Comparison of ENCODE assay signal across 21 mouse cellular contexts in the genomic region with DNA sequence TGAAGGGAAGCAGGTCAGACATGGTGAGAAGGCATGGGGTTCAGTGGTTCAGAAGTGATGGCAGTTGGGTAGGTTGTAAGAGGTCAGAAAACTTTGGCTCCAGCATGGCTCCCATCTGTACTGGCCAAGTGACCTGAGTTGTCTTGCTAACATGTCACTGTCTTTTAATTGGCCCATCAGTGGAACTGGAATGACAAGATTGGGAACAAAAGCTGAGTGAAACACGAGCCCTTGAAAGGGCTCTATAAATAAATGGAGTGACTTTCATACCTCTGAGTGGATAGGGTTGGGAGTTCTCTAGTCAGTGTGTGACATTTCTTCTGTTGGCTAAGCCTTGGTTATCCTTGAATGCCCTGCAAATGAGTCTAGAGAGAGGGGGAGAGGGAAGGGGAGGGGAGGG.
DNase-seq lines count a peak whose midpoint lies in the region; ATAC-seq lines count a peak whose summit lies in the region.
"Had no signal": no experiment of that assay in that cellular context is flagged by ENCODE, and none has a peak within 500 bp of the region (broad histone marks: within the 10 kb centered on the region; RNA-seq: fewer than 3 reads in every experiment).

No protein-coding gene starts in this region.

- no peak overlapping the region for H3K4me3 ChIP-seq in heart, embryonic 11.5 days (ENCODE audit: low read depth, low read length)
- H3K4me3 ChIP-seq in midbrain, embryonic 11.5 days (ENCODE audit: low read depth, low read length) = no peak overlapping the region
- H3K4me3 ChIP-seq in midbrain, embryonic 10.5 days = no peak overlapping the region
- H3K4me3 ChIP-seq in neural tube, embryonic 15.5 days (replicated peaks) = no peak overlapping the region
- H3K4me3 ChIP-seq: embryonic facial prominence, embryonic 10.5 days; forebrain, embryonic 13.5 days; hindbrain, embryonic 12.5 days had no signal

- H3K4me1 ChIP-seq in heart, embryonic 11.5 days (ENCODE audit: control insufficient read depth, insufficient read depth, low read length) = no peaks in the 10 kb centered on the region
- no peaks in the 10 kb centered on the region for H3K4me1 ChIP-seq in midbrain, embryonic 11.5 days (ENCODE audit: control insufficient read depth, insufficient read depth, low read length)
- H3K4me1 ChIP-seq in midbrain, embryonic 10.5 days = no peaks in the 10 kb centered on the region
- no peaks in the 10 kb centered on the region for H3K4me1 ChIP-seq in neural tube, embryonic 15.5 days
- H3K4me1 ChIP-seq: embryonic facial prominence, embryonic 10.5 days; forebrain, embryonic 13.5 days; hindbrain, embryonic 12.5 days had no signal

- no peak overlapping the region for H3K27ac ChIP-seq in heart, embryonic 11.5 days (ENCODE audit: low read depth, low read length)
- H3K27ac ChIP-seq in midbrain, embryonic 11.5 days (ENCODE audit: low read depth, low read length) = no peak overlapping the region
- H3K27ac ChIP-seq in midbrain, embryonic 10.5 days (replicated peaks) = no peak overlapping the region
- H3K27ac ChIP-seq in neural tube, embryonic 15.5 days (replicated peaks) = no peak overlapping the region
- H3K27ac ChIP-seq: embryonic facial prominence, embryonic 10.5 days; forebrain, embryonic 13.5 days; hindbrain, embryonic 12.5 days had no signal

- no peaks in the 10 kb centered on the region for H3K36me3 ChIP-seq in heart, embryonic 11.5 days (ENCODE audit: control insufficient read depth, insufficient read depth, low read length)
- no peaks in the 10 kb centered on the region for H3K36me3 ChIP-seq in midbrain, embryonic 11.5 days (ENCODE audit: control insufficient read depth, insufficient read depth, low read length)
- H3K36me3 ChIP-seq in midbrain, embryonic 10.5 days = no peaks in the 10 kb centered on the region
- no peaks in the 10 kb centered on the region for H3K36me3 ChIP-seq in neural tube, embryonic 15.5 days
- H3K36me3 ChIP-seq: embryonic facial prominence, embryonic 10.5 days; hindbrain, embryonic 12.5 days had no signal

- no peak overlapping the region for H3K4me2 ChIP-seq in heart, embryonic 11.5 days
- H3K4me2 ChIP-seq in midbrain, embryonic 11.5 days = no peak overlapping the region
- H3K4me2 ChIP-seq in neural tube, embryonic 15.5 days = no peak overlapping the region
- H3K4me2 ChIP-seq: forebrain, embryonic 13.5 days; hindbrain, embryonic 12.5 days had no signal

- no peaks in the 10 kb centered on the region for H3K27me3 ChIP-seq in heart, embryonic 11.5 days (ENCODE audit: control insufficient read depth, insufficient read depth, low read length)
- H3K27me3 ChIP-seq in midbrain, embryonic 11.5 days (ENCODE audit: control insufficient read depth, insufficient read depth, low read length) = no peaks in the 10 kb centered on the region
- H3K27me3 ChIP-seq in midbrain, embryonic 10.5 days (ENCODE audit: low read depth, poor library complexity, severe bottlenecking) = no peaks in the 10 kb centered on the region
- no peaks in the 10 kb centered on the region for H3K27me3 ChIP-seq in neural tube, embryonic 15.5 days (replicated peaks)
- H3K27me3 ChIP-seq: forebrain, embryonic 13.5 days; hindbrain, embryonic 12.5 days had no signal

- no peak for ATAC-seq in heart, embryonic 11.5 days (replicated peaks; ENCODE audit: insufficient number of reproducible peaks, low FRiP score, low TSS enrichment)
- no peak for ATAC-seq in midbrain, embryonic 11.5 days (ENCODE audit: low FRiP score)
- no peak for ATAC-seq in neural tube, embryonic 15.5 days (ENCODE audit: low FRiP score)
- ATAC-seq: CD4-positive, CD25-positive, alpha-beta regulatory T cell, adult 4 months; forebrain, embryonic 13.5 days; forebrain, postnatal 0 days; hindbrain, embryonic 16.5 days; inflammation-experienced regulatory T-cells, adult 6 months had no signal

- no peak overlapping the region for H3K9ac ChIP-seq in heart, embryonic 11.5 days (ENCODE audit: low read depth, low read length)
- no peak overlapping the region for H3K9ac ChIP-seq in midbrain, embryonic 11.5 days (ENCODE audit: low read length)
- no peak overlapping the region for H3K9ac ChIP-seq in neural tube, embryonic 15.5 days (replicated peaks)
- H3K9ac ChIP-seq: forebrain, embryonic 13.5 days; forebrain, postnatal 0 days; hindbrain, embryonic 12.5 days had no signal

- 43% methylated on average over 1 of the region's 1 CpGs for WGBS in heart, embryonic 11.5 days (ENCODE audit: insufficient replicate concordance)
- WGBS in midbrain, embryonic 11.5 days = 83% methylated on average over 1 of the region's 1 CpGs
- WGBS in midbrain, embryonic 10.5 days = 76% methylated on average over 1 of the region's 1 CpGs
- 68% methylated on average over 1 of the region's 1 CpGs for WGBS in neural tube, embryonic 15.5 days

- peak; percentile 15 for DNase-seq in gastrocnemius, adult 18-20 months (ENCODE audit: low spot score)
- no peak for DNase-seq in gastrocnemius, postnatal 10 days
- peak; percentile 40 to 67 for DNase-seq in heart, adult 18-20 months
- DNase-seq in midbrain, embryonic 11.5 days (ENCODE audit: low spot score, missing footprints) = peak; percentile 51
- DNase-seq in midbrain, embryonic 10.5 days (ENCODE audit: low spot score) = no peak
- DNase-seq: adrenal gland, adult 8-10 months; adrenal gland, postnatal 36 days; B cell, adult 2 months; cerebellum, adult 2 months; cerebellum, postnatal 10 days; forebrain, postnatal 0 days; kidney, adult 18-20 months had no signal

- no peaks in the 10 kb centered on the region for H3K9me3 ChIP-seq in heart, embryonic 11.5 days (replicated peaks; ENCODE audit: control insufficient read depth, low read length)
- H3K9me3 ChIP-seq in midbrain, embryonic 11.5 days (ENCODE audit: control insufficient read depth, low read length) = no peaks in the 10 kb centered on the region
- H3K9me3 ChIP-seq in midbrain, embryonic 10.5 days (replicated peaks) = no peaks in the 10 kb centered on the region
- H3K9me3 ChIP-seq in neural tube, embryonic 15.5 days (replicated peaks) = no peaks in the 10 kb centered on the region
- H3K9me3 ChIP-seq: embryonic facial prominence, embryonic 10.5 days; forebrain, embryonic 13.5 days; G1E; hindbrain, embryonic 12.5 days had no signal

Comparison
In these comparisons a context has a peak if more than half of its experiments do, and no peak if none do; other contexts are left out.
1. DNase-seq: peak in gastrocnemius, adult 18-20 months (single experiment), heart, adult 18-20 months (2 of 2) and midbrain, embryonic 11.5 days (single experiment); none in gastrocnemius, postnatal 10 days (single experiment) and midbrain, embryonic 10.5 days (single experiment).